Mouse (Mus musculus): ENCODE results near the gene Anapc13.

DNA sequence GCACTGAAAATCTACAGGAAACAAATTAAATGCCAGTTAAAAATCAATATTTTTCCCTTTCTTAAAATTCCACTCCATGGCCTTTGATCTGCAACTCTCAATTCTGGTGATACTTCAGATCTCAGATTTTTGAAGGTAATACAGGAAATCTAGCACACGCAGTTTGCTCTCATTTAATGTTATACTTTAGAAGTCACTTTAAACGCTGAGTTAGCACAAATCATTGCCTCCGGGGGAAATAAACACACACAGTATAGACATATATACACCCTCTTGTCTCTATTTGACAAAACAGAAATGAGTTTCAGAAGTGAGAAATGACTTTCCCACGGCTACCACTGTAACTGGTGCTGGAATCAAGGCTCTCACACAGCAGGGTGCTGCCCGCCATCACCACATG lies 38.7 kb upstream of the Anapc13 start:
- no peak for TF ChIP-seq CTCF (IDR thresholded peaks at IDR 0.05; ENCODE audit: insufficient read depth, low read depth, low read length)
- TF ChIP-seq POLR2A (IDR thresholded peaks at IDR 0.05; ENCODE audit: insufficient read depth, low read depth, low read length): no peak

All from olfactory bulb, adult 2 months (tissue).